Mouse (Mus musculus) ovary, postnatal 36 days (tissue): Measurements from ENCODE around the gene Pwwp2b.

Source experiments
- DNase-seq: peaks from one replicate; pipeline ENCODE4 v3.0.0; 2022; ENCODE audit warnings: low spot score, mixed read lengths

Pwwp2b gene

DNA sequence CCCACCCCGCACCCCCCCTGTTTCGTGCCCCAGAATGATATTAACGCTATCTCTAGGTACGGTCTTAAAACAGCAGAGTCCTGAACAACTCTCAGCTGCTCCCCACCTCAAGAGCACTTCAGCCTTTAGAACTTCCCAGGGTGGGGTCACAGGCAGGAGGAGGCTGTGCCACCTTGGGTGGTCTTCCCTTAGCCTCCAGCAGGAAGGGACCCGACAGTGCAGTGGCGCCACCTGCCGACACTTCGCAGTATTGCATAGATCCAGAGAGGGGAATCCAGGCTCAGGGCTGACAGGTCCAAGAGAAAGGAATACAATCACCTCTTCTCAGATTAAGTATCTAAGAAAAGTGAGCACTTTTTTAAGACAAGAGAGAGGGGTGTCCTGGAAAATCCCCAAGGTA, 51.1 kb downstream of the Pwwp2b start:
- peak; percentile 87 for DNase-seq

DNA sequence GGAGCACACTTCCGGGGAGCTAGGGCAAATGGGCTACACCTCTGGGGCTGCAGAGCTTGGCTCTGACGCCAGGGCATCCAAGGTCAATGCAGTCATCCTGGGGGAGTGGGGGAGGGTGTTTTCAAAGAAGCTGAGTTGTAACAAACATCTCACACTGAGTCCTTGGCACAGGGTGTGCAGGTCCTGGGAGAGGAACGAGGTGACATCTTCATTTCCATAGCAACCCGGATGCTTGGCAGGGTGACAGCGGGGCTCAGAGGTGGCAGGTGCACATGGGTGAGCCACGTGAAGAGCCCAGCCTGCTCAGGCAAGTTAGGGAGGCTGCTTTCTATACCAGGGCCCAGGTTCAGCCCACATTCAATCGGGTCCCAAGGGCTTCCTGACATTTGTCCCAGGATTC, 52.1 kb downstream of the Pwwp2b start:
- peak; percentile 75 for DNase-seq

DNA sequence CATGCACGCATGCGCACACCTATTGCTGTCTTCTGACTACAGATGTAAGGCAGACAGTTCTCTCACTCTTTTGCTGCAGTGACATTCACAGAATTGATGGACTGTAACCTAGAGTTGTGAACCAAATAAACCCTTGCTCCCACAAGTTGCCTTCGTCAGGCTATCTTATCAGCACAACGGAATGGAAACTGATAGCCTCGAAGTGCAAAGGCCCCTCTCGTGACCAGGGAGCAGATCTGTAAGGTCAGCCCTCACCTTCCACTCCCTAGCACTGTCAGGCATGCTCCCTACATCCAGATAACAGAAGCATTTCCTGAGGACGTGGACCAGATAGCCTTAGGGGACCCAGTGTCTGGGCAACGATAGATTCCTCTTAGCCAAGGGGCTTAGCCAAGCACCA, 53.2 kb downstream of the Pwwp2b start:
- DNase-seq = no peak

DNA sequence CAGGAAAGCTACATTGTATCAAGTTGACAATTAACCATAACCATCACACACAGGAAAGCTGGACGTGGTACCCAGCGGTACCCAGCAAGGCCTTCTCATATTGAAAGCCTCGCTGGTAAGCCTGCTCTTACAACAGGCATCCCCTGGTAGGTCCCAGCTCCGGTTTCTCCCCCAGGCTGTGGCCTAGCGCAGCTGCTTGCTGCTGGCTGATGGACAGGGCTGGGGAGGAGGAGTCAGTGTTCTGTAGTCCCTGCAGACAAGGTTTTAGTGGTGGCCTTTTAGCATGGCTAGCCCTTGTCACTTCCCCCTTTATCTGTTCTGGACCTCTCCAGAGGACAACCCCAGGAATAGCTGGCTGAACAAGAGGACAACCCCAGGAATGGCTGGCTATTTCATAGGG, 54.0 kb downstream of the Pwwp2b start:
- DNase-seq = no peak

DNA sequence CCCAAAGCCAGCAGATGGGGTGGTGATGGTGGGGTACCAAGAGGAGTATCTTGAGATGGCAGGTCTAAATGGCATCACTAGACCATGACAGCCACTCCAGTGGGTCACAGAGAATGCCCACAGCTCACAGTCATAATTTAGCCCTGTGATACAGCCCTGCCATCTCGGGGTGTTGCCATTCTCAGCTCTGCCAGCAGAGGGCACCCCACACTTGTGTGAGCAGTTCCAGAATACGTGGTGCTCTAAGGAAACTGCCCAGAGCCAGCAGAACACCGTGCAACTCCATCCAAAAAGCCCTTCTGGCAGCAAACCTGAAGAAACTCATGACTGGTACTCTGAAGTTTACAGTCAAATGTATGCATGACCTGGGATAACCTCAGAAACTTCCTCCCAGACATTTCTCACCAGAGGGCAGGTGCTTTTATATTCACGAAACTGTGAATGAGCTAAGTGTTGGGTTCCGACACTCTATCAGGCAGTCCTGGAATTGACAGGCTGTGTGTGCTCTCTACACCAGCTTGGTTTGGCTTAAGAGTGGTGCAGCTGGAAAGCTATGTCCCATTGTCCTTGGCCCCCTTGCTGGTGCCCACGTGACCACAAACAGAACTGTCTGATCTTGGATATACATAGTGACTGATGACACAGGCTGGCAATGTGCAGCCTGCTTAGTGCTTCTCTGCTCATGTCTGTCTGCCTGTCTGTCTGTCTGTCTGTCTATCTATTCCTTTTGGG, 55.2 kb downstream of the Pwwp2b start:
- peak; percentile 87 for DNase-seq

DNA sequence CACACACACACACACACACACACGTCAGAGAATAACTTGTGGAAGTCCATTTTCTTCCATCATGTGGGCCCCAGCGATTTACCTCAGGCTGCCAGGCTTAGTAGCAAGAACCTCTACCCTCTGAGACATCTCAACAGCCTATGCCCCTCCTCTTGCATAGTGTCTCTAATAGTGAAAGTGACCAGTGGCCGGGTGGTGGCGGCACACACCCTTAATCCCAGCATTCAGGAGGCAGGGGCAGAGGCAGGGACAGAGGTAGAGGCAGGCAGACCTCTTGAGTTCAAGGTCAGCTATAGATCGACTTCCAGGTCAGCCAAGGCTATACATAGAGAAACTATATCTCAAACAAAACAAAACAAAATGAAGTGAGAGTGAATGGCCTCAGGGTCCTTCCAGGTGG, 56.0 kb downstream of the Pwwp2b start:
- no peak for DNase-seq

DNA sequence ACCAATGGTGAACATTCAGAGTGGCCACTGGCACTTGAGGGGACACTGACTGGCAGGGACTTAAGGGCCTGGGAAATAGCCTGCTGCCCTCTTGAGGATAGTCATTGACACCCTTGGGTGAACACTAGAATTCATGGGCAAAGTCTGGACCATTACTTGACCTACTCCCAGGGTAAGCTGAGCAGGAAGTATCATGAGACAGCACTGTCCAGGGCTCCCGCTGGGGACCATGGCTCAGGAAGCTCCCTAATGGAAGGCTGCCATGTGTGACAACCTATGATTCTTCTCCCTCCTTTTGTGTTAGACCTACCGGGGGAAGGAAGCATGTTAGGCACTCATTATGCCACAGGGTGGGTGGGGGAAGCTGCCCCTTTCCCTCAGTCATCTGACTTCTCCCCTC, 58.8 kb downstream of the Pwwp2b start:
- no peak for DNase-seq

DNA sequence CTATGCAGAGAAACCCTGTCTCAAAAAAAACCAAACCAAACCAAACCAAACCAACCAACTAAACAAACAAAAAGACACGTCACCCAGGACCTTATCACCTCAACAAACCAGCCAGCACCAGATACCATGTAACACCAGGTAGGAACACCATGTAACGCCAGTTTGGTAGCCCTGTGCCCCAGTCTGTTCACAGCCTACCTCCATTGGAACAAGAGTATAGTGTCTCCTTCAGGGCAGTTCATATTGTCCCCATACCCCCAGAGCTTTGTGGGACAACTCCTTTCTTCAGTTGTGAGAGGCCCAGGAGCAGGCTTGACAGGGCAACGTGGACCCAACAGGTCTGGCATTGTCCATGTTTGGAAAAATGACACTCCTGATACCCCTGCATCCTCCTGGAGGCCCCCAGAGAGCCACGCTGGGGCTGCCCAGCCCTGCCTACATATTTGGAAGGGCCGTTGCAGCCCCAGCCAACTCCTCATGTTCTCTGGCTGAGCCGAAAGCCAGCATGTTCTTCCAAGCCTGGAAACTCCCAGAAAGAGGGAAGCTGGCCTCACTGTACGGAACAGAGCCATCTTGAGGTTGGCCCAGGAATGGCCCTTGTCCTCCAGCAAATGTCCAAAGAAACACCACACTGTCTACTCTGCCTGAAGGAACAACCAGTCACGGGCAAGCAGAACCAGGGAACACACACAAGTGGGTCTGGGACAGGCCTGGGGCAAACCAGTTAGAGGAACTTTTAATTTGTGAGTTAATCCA, 60.0 kb downstream of the Pwwp2b start:
- peak; percentile 56 for DNase-seq

DNA sequence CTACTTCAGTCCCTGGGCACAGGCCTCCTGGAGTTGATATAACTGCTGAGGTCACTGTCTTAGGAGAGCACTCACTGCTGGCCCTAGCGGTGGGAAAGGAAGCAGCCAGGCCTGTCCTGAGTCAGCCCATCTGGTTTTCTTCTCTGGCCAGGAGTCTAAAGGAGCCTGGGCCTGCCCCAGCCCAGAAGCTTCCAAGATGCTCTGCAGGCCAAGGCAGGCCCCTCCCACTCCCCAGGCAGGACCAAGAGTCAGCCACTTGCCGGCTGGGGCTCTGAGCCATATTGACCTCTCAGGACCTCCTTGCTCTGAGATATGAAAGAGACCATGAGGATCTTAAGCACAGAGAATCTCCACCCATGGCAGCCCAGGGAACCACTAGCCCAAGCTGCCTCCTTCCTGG, 60.8 kb downstream of the Pwwp2b start:
- DNase-seq = peak; percentile 58

DNA sequence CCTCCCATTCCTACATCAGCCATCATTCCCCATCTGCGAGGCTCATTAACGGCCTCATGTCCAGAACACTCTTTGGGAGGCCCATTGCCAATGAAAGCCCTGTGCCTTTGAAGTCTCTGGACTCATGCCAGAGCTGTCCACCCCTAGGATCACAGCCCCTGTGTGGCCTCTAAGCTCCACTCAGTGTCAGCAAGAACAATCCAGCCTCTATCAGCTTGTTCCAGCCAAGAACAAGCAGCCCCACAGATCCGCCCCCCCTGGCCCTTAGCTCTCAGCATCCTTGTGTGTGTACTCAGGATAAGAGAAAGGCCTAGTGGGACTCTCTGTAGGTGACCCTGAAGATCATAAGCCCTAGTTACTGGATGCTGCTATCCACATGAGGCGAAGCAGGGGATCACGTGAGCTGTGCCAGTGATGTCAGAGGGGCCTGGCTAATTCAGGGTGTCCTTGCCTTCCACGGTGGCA, 62.2 kb downstream of the Pwwp2b start:
- DNase-seq = no peak

DNA sequence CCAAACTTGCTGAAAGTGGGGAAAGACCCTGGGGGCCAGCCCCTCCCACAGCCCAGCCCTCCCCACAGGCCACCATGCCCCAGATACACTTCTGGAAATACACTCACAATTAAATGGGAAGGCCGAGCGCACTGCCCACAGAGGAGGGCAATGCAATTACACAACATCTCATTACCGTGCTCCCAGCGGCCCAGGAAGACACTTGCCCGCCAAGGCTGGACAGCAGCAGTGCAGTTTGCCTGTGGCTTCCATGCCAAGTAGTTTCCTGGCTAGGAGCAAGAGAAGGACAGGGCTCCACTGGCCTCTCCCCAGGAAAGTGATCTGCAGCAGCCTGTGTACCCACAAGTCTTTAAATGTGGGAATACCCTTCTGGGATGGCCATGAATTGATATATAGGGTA, 64.4 kb downstream of the Pwwp2b start:
- no peak for DNase-seq

DNA sequence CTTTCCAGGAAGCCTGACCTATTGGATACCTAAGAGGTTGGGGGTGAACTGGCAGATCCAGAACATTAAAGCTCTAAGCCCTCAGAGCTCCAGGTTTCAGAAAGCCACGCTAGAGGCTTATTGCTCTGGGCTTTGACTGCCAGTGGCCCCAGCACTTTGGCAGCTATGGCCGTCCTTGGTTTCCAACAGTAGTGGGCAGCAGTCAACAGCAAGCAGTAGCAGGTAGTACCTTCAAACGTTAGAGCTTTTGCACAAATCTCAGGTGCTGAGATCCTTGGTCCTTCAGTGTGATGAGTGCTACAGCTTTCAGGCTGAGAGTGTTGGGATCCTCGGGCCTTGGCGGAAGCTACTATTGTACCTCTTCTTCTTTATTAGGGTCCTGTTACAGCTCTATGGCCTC, 65.1 kb downstream of the Pwwp2b start:
- no peak for DNase-seq

DNA sequence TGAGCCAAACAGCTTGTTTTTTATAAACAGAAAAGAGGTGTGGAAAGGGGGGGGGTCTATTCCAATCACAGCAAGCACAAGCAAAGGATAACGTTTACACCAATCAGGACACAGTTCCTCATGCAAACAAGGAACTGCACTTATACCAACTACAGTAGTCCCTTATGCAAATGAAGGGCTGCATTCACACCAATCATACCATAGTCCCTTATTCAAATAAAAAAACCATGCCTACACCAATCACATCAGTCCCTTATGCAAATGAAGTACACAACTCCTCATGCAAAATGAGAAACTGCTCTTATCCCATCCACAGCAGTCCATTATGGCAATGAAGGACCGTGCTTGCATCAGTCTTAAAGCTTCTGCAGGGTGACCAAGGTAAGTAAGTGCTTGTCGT, 66.4 kb downstream of the Pwwp2b start:
- DNase-seq = no peak

DNA sequence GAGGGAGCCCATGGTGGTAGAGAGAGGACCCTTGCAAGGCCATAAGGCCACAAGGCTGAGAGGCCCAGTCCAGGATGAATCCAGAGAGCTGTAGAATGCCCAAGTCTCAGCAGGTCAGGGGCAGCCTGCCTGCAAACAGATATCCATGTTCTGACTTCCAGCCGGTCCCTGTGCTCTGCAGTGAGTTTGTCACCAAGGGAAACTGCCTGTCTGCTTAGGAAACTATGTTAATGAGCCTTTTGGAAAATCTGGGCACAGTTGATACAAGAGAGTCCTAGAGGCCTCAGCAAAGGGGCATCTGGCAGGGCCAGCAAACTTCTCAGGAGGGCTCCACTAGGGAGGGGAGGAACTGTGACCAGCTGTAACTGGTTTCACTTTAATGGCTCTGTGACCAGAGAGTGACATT, 70.7 kb downstream of the Pwwp2b start:
- DNase-seq = no peak
